Mouse (Mus musculus): ENCODE results near the gene Ust. TPM values are rescaled to one million over a fixed set of nuclear protein-coding genes. Genes with fewer than 3 reads are reported as not detected.
A peak's percentile ranks its signal among the peaks of the same experiment; 100 is the strongest.

Ust gene
- polyA plus RNA-seq, 1 experiment from 2014 or later, result 3.2 TPM

DNA sequence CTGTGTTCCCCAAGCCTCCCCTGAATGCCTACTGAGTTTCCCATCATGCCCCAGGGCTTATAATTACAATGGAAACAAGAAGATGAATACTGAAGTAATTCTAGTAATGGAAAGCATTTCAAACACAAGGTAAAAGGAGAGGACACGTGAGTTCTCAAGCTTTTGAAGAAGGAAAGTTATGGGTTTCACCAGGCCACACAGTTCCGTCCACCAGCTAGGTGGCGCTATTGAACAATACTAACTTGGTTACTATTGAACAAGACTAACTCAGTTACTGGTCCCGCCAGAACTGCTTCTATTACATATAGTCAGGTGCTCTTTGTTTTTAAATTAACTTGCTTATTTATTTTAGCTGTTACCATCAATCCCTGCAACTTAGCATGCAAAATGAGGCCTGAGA, 276.3 kb downstream of the Ust start:
- Histone ChIP-seq H3K9me3 (no peaks in the 10 kb centered on the region), H3K27me3 (ENCODE audit: insufficient read depth, poor library complexity, severe bottlenecking) (no peaks in the 10 kb centered on the region), H3K36me3 (no peaks in the 10 kb centered on the region), H3K4me1 (replicated peaks) (no peaks in the 10 kb centered on the region), H3K4me3 (no peak overlapping the region), H3K27ac (no peak overlapping the region)
- DNase-seq (ENCODE audit: low spot score), result peak; percentile 36
- WGBS, result 17% methylated on average over 4 of the region's 4 CpGs

DNA sequence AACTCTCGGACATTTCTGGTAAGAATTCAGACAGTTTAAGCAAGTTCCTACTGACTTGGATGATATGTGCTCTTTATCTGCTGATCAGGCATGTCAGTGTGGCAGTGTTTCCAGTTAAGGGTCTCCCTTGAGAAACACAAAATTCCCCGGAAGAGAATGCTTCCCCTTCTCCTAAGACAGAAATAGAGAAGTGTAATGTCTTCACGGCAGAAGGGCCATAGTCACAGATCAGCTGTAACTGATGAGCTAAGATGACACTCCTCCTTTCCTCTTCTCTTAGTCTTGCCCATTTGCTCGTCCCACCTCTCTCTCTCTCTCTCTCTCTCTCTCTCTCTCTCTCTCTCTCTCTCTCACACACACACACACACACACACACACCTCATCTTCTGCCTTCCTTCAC, 277.9 kb downstream of the Ust start:
- Histone ChIP-seq H3K36me3 (no peaks in the 10 kb centered on the region), H3K27me3 (ENCODE audit: insufficient read depth, poor library complexity, severe bottlenecking) (no peaks in the 10 kb centered on the region), H3K27ac (no peak overlapping the region), H3K4me3 (no peak overlapping the region), H3K9me3 (no peaks in the 10 kb centered on the region), H3K4me1 (replicated peaks) (no peaks in the 10 kb centered on the region)
- 59% methylated on average over 4 of the region's 4 CpGs for WGBS
- DNase-seq (ENCODE audit: low spot score), result no peak

DNA sequence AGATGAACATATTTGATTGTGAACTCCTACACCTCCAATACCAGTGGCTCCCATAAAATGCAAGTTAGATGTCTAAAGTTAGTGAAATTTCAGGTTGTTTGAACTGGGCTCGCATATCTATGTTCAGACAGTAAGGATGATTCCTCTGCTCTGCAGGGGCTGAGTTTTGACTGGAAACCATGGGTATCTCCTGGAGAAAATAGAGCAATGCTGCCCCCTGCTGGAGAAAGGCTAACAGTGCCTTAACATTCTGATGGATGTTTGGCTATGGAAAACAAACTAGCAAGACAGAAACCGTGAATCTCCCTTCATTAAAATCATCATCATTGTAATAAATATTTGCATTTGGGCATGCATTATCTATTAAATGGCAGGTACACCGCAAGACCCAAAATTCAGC, 278.4 kb downstream of the Ust start:
- no peaks in the 10 kb centered on the region for H3K27me3 ChIP-seq (ENCODE audit: insufficient read depth, poor library complexity, severe bottlenecking)
- 11% methylated on average over 3 of the region's 3 CpGs for WGBS
- peak; percentile 72 for DNase-seq (ENCODE audit: low spot score)

DNA sequence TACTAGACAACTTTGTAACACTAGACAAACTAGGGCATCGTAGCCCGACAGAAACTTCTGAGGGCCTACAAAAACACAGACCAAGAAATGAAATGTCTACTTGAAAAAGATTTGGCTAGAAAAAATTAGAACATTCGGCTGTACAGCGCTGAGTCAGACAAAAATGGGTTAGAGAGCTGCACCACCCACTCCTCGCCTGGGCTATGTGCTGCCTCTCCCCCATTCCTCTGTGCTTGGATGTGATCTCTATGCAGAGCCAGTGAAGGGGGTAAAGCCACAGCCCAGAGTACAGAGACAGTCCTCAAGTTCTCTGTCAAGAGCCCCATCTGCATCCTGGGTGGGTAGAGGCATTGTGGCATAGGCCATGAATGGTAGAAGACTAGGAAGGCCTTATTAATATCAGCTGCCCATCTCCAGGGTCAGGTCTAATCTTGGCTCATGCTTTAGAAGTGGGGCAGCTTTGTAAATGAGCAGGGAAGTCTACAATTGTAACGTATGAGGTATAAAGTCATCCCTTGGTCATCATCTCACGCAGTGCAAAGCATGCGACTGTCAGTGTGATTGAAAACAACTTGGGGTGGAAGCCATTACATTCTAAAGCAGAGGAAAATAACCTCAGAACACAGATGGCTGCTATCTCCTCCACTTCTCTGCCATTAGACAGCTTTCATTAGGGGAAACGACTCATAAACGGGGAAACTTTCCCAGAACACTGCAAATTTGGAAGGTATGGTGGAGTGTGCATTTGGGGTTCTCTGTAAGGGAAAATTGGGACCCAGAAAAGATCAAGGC, 281.6 kb downstream of the Ust start:
- no peaks in the 10 kb centered on the region for H3K4me1 ChIP-seq (replicated peaks)
- H3K27me3 ChIP-seq (ENCODE audit: insufficient read depth, poor library complexity, severe bottlenecking), result no peaks in the 10 kb centered on the region
- no peak for DNase-seq (ENCODE audit: low spot score)
- H3K4me3 ChIP-seq, result no peak overlapping the region
- H3K27ac ChIP-seq, result no peak overlapping the region
- H3K36me3 ChIP-seq, result no peaks in the 10 kb centered on the region
- peaks cover 9% of the 10 kb centered on the region; the same call in 1 of the 2 replicates for H3K9me3 ChIP-seq
- 95% methylated on average over 10 of the region's 10 CpGs for WGBS

More for the DNA sequence above, 278.4 kb downstream of the Ust start:
- Histone ChIP-seq H3K4me3 (no peak overlapping the region), H3K9me3 (peaks cover 3% of the 10 kb centered on the region; the same call in 1 of the 2 replicates), H3K27ac (no peak overlapping the region), H3K4me1 (replicated peaks) (no peaks in the 10 kb centered on the region), H3K36me3 (no peaks in the 10 kb centered on the region)

DNA sequence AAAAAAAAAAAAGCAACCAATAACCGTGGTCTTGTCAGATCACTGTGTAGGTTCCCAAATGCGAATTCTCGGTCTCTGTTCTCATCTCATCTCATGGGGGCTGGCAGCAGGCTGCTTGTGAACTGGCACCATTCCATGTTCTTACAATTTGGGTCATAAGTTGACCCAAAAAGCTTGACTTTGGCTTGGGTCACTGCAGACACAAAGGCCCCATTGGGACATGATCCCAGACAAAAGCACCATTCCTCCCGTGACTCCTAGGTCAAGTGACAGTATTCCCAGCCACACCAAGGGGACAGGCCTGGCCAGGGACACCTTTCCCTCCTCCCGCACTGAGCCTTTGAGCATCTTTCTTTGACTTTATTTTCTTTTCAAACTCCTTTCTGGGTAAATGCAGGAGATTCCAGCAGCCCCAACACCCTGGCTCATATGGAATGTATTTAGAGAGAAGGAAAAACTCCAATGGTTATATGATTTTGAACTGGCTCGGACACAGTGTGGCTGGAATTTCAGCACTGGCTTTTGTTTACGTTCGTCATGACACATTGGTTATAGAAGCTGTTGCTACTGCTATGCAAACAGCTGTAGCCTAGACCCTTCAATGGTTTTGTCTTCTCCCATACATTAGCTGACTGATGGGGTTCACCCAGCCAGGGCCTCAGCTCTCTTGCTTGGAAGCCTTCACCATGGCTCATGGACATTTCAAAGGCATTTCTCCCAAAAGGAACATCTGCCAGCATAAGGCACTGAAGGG, 285.3 kb downstream of the Ust start:
- no peaks in the 10 kb centered on the region for H3K27me3 ChIP-seq (ENCODE audit: insufficient read depth, poor library complexity, severe bottlenecking)
- peaks cover 9% of the 10 kb centered on the region; the same call in 1 of the 2 replicates for H3K9me3 ChIP-seq
- no peak for DNase-seq (ENCODE audit: low spot score)
- WGBS, result 78% methylated on average over 8 of the region's 8 CpGs
- H3K36me3 ChIP-seq, result no peaks in the 10 kb centered on the region
- H3K4me3 ChIP-seq, result no peak overlapping the region
- H3K4me1 ChIP-seq (replicated peaks), result no peaks in the 10 kb centered on the region
- no peak overlapping the region for H3K27ac ChIP-seq

DNA sequence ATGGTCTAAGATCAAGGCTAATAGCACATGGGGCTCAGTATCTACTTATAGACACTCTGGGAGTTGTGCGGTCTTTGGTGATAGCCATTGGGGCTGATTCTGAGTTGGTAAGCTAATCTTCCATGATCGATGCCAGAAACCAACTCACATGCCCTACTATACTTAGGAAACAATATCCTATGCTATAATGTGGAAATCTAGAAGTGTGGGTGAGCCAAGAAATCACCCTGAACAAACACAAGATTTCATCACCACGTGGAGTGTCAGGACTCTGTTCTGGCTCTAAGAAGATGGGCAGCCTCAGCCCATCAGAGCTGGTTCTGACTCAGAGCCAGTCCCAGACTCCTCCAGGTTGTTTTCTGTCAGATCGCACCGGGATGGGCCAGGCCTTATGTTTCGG, 286.1 kb downstream of the Ust start:
- H3K4me1 ChIP-seq (replicated peaks), result no peaks in the 10 kb centered on the region
- DNase-seq (ENCODE audit: low spot score), result no peak
- WGBS, result 92% methylated on average over 6 of the region's 6 CpGs
- H3K27me3 ChIP-seq (ENCODE audit: insufficient read depth, poor library complexity, severe bottlenecking), result no peaks in the 10 kb centered on the region
- H3K4me3 ChIP-seq, result no peak overlapping the region
- H3K9me3 ChIP-seq, result peaks cover 9% of the 10 kb centered on the region; the same call in 1 of the 2 replicates
- H3K36me3 ChIP-seq, result no peaks in the 10 kb centered on the region
- H3K27ac ChIP-seq, result no peak overlapping the region

DNA sequence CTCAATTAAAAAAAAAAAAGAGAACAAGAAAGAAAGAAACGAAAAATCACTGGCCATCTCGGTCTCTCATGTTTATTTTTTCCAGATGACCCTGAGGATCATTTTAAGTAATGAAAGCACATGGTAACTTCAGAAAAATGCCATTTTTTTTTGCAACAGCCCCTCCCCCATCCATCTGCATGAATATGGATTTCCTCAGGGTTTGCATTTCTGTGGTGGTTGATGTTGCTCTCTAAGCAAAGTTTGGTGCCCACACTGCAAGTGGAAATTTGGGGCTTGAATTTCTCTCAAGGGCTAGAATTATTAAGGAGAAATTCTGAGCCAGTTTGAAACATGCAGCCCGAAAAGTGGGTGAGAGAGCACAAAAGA, 290.3 kb downstream of the Ust start:
- Histone ChIP-seq H3K36me3 (no peaks in the 10 kb centered on the region), H3K27ac (no peak overlapping the region), H3K4me1 (replicated peaks) (no peaks in the 10 kb centered on the region), H3K9me3 (no peaks in the 10 kb centered on the region), H3K27me3 (ENCODE audit: insufficient read depth, poor library complexity, severe bottlenecking) (no peaks in the 10 kb centered on the region), H3K4me3 (no peak overlapping the region)
- no peak for DNase-seq (ENCODE audit: low spot score)
- WGBS, result 78% methylated on average over 3 of the region's 3 CpGs

DNA sequence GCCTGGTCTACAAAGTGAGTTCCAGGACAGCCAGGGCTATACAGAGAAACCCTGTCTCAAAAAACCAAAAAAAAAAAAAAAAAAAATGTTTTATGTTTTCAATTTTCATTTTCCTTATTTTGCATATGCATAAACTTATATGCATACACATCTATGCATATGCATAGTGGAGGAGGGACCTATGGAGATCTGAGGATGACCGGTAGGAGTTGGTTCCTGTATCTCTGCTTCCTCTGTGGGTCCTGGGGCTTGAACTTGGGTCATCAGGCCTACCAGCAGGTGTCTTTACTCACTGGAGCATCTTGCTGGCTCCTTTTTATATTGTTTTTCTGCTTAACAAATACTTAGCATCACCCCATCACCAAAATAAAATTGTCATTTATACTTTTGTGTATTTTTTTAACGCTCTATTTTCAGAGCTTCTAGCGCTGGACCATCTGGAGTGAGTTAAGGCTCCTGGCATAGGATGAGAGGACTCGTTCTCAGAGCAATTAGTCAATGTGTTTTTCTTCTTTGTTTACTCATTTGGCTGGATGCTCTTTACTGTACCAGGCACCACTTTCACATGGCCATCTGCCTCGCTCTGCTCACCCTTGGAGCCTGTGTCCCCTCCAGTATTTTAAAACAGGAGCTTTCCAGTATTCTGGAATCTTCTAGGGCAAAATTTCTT, 290.8 kb downstream of the Ust start:
- no peaks in the 10 kb centered on the region for H3K27me3 ChIP-seq (ENCODE audit: insufficient read depth, poor library complexity, severe bottlenecking)
- H3K36me3 ChIP-seq, result no peaks in the 10 kb centered on the region
- WGBS, result 74% methylated on average over 5 of the region's 5 CpGs
- H3K9me3 ChIP-seq, result no peaks in the 10 kb centered on the region
- DNase-seq (ENCODE audit: low spot score), result no peak
- no peak overlapping the region for H3K27ac ChIP-seq
- H3K4me1 ChIP-seq (replicated peaks), result no peaks in the 10 kb centered on the region
- no peak overlapping the region for H3K4me3 ChIP-seq

DNA sequence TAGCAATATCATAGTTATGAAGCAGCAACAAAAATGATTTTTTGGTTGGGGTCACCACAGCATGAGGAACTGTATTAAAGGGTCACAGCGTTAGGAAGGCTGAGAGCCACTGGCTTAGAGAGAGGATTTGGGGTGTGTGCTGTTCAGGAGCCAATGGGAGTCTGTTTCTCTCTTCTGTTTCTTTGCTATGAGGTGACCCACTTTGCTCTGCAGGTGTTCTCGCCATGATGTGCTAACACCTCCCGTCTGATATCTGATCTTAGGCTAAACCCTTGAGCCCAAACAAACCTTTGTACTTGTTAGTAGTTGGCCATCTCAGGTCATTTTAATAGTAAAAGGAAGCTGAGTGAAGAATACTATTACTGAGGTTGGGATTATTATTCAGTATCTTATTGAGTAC, 292.0 kb downstream of the Ust start:
- DNase-seq (ENCODE audit: low spot score), result no peak
- Histone ChIP-seq H3K4me1 (replicated peaks) (no peaks in the 10 kb centered on the region), H3K4me3 (no peak overlapping the region), H3K36me3 (no peaks in the 10 kb centered on the region), H3K27me3 (ENCODE audit: insufficient read depth, poor library complexity, severe bottlenecking) (no peaks in the 10 kb centered on the region), H3K9me3 (no peaks in the 10 kb centered on the region), H3K27ac (no peak overlapping the region)
- 63% methylated on average over 3 of the region's 3 CpGs for WGBS

DNA sequence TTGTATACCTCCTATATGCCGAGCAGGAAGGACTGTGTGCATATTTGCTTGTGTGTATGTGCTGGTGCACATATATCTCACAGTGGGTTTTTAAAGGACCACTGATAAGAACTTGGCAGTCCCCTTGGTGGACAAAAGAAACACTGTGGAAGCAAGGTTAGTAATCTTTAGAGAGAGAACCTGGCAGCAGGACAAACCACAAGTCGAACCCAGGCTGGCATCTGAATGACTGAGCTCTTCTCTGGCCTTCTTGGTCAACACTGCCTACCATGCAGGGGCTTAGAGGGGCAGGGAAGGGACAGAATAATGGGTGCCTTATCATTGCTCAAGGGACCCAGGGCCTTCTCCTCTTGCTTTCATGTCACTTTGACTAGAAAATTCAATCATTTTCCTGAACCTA, 294.0 kb downstream of the Ust start:
- DNase-seq (ENCODE audit: low spot score), result no peak
- Histone ChIP-seq H3K4me1 (replicated peaks) (no peaks in the 10 kb centered on the region), H3K9me3 (no peaks in the 10 kb centered on the region), H3K27ac (no peak overlapping the region), H3K36me3 (no peaks in the 10 kb centered on the region), H3K27me3 (ENCODE audit: insufficient read depth, poor library complexity, severe bottlenecking) (no peaks in the 10 kb centered on the region), H3K4me3 (no peak overlapping the region)
- WGBS, result 88% methylated on average over 2 of the region's 2 CpGs

DNA sequence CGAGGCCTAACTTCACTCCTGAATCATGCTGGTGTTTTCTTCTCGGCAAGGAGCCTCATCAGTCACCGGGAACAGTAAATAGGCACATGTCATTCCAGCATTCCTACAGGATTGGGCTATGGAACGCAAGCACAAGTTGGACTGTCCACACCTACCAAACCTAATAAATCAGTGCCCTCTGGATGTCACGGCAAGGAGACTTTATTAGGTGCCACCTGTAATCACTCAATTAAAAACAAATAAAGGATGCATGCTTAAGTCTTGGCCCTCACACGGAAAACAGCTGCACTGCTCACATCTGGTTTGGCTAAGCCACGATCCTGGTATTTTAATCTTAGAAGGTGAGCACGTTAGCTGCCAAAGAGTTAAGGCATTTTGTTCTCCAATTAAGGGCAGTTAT, 294.6 kb downstream of the Ust start:
- no peak overlapping the region for H3K27ac ChIP-seq
- no peaks in the 10 kb centered on the region for H3K27me3 ChIP-seq (ENCODE audit: insufficient read depth, poor library complexity, severe bottlenecking)
- H3K9me3 ChIP-seq, result no peaks in the 10 kb centered on the region
- whole genome bisulfite sequencing, result 81% methylated on average over 8 of the region's 8 CpGs
- H3K4me3 ChIP-seq, result no peak overlapping the region
- no peaks in the 10 kb centered on the region for H3K36me3 ChIP-seq
- no peak for DNase-seq (ENCODE audit: low spot score)
- H3K4me1 ChIP-seq (replicated peaks), result no peaks in the 10 kb centered on the region

DNA sequence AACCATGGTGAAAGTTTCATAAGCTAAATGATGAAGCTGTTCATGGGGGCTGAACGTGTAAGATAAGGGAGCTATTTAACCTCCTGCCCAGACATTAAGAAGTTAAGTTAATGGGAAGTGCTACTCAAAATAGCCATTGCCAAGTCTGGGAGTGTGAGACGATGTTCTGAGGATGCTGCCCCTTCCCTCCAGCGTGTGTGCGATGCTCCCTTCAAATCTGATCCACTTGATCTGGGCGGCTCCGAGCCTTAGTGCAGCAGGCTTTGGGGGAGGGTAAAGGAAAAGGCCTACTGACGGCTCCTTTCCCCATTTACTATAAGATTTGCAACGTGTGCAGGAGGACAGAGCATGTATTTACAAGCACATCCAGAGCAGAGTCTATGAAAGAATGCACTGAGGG, 301.7 kb downstream of the Ust start:
- Histone ChIP-seq H3K4me3 (no peak overlapping the region), H3K4me1 (replicated peaks) (peaks cover 24% of the 10 kb centered on the region), H3K27ac (no peak overlapping the region), H3K27me3 (ENCODE audit: insufficient read depth, poor library complexity, severe bottlenecking) (no peaks in the 10 kb centered on the region), H3K9me3 (no peaks in the 10 kb centered on the region), H3K36me3 (no peaks in the 10 kb centered on the region)
- WGBS, result 54% methylated on average over 8 of the region's 8 CpGs
- no peak for DNase-seq (ENCODE audit: low spot score)

DNA sequence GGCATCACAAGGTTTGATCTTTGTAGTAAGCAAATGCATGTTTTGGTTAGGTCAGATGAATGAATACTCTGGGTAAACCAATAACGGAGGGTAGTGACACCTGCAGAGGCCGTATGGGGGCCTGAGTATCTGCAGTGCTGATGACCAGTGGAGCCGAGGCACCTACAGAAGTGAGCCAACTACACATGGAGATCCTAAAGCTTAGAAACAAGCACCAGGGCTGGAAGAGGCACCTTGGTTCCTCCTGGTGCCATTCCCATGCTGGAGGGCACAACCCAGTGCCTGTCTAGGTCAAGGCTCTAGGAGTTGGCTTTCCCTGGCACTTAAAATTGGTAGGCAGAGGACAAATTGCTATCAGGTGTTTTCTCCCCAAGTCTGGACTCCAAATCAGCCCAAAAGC, 303.4 kb downstream of the Ust start:
- WGBS, result 85% methylated on average over 3 of the region's 3 CpGs

More for the DNA sequence above, 303.4 kb downstream of the Ust start:
- Histone ChIP-seq H3K4me3 (no peak overlapping the region), H3K36me3 (no peaks in the 10 kb centered on the region), H3K9me3 (no peaks in the 10 kb centered on the region), H3K27ac (no peak overlapping the region), H3K27me3 (ENCODE audit: insufficient read depth, poor library complexity, severe bottlenecking) (no peaks in the 10 kb centered on the region), H3K4me1 (replicated peaks) (peaks cover 35% of the 10 kb centered on the region)
- no peak for DNase-seq (ENCODE audit: low spot score)

Measured in hindbrain, embryonic 10.5 days (tissue).